Mouse (Mus musculus) midbrain, postnatal 0 days (tissue): Measurements from ENCODE around the gene Rgs12. TPM values are rescaled to one million over a fixed set of nuclear protein-coding genes. Genes with fewer than 3 reads are reported as not detected.

Experiments
- ATAC-seq: fragments of 200-750 bp; cut with Nextera tagmentation; 2 replicates; pipeline ENCODE4 v1.8.0; 2017; ENCODE audit warnings: moderate number of reproducible peaks, mild to moderate bottlenecking, moderate TSS enrichment, moderate library complexity; ENCODE audit not compliant: low FRiP score
- DNase-seq: peaks from one replicate; pipeline ENCODE4 v3.0.0-alpha.2; 2015; ENCODE audit warnings: low spot score
- H3K27ac ChIP-seq: fragments of 300-500 bp; sonication (generic); 2 replicates; pipeline ENCODE4 v1.5.1; 2014; ENCODE audit warnings: low read depth, mild to moderate bottlenecking, low read length, mixed read lengths
- H3K27me3 ChIP-seq: fragments of 300-500 bp; sonication (generic); 2 replicates; pipeline ENCODE4 v1.6.1; 2014; ENCODE audit warnings: low read length, control low read depth, mixed read lengths; ENCODE audit not compliant: insufficient read depth
- H3K36me3 ChIP-seq: fragments of 300-500 bp; sonication (generic); 2 replicates; pipeline ENCODE4 v1.6.1; 2014; ENCODE audit warnings: low read length, control low read depth, mixed read lengths; ENCODE audit not compliant: insufficient read depth
- H3K4me1 ChIP-seq: fragments of 300-500 bp; sonication (generic); 2 replicates; pipeline ENCODE4 v1.6.1; 2014; ENCODE audit warnings: mild to moderate bottlenecking, control low read depth, antibody characterized with exemption, low read length, mixed read lengths; ENCODE audit not compliant: insufficient read depth
- H3K4me2 ChIP-seq: fragments of 300-500 bp; sonication (generic); 2 replicates; pipeline ENCODE4 v1.6.1; 2014; ENCODE audit warnings: low read depth, mild to moderate bottlenecking, low read length, mixed read lengths; ENCODE audit not compliant: poor library complexity, severe bottlenecking
- H3K4me3 ChIP-seq: fragments of 300-500 bp; sonication (generic); 2 replicates; pipeline ENCODE4 v1.5.1; 2014; ENCODE audit warnings: low read depth, mild to moderate bottlenecking, low read length, moderate library complexity
- H3K9ac ChIP-seq: fragments of 300-500 bp; sonication (generic); replicated peaks from 2 replicates; pipeline ENCODE4 v1.6.1; 2014; ENCODE audit warnings: mild to moderate bottlenecking, low read length, moderate library complexity, mixed read lengths; ENCODE audit not compliant: poor library complexity, severe bottlenecking
- H3K9me3 ChIP-seq: fragments of 300-500 bp; sonication (generic); 2 replicates; pipeline ENCODE4 v1.6.1; 2016; ENCODE audit warnings: low read length, control low read depth
- CTCF ChIP-seq: IDR thresholded peaks from 2 replicates; pipeline ENCODE4 v1.5.1; 2016; ENCODE audit warnings: antibody characterized with exemption, mild to moderate bottlenecking
- WGBS: fragments of 180-500 bp; shearing (Covaris S2); extraction: QIAGEN DNeasy Blood & Tissue Kit; methylation state at CpG from one replicate; pipeline ENCODE4 v1.1.7; 2014; 5-methylcytosine and 5-hydroxymethylcytosine counted together
- polyA plus RNA-seq: library from polyadenylated mRNA; unstranded; fragments of >200 nt; fragmentation: Nextera tagmentation; extraction: Ambion mirVana; gene quantifications from 2 replicates; pipeline ENCODE4 v1.2.1, GENCODE M21; 2015
- total RNA-seq: library from RNA; depleted of rRNA; stranded (reverse); fragments of >200 nt; gene quantifications from 2 replicates; pipeline ENCODE4 v1.2.3, GENCODE M21; 2014

The Rgs12 gene
- total and polyA plus RNA-seq, 2 experiments from 2014 or later = 29.9 to 60.8 TPM

DNA sequence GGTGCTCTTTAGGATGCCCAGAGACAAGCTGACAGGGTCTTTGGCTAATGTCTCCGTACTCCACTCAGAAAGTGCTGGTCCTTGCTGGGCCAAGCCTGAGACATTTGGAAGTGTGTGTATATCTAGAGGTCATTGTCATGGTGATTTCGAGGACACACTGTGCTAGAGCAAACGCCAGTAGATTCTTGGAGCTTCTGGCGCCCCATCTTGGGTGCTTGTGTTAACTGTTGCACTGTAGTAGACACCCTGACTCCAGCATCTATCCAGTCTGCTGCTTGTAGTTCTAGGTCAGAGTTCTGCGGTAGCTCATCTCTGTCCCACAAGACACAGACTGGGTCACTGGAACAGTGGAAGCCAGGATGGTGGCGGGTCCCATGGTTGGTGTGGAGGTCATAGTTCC lies 122.6 kb downstream of the Rgs12 start:
- ATAC-seq (no peak), DNase-seq (no peak)
- Histone ChIP-seq H3K9ac (no peak overlapping the region), H3K4me2 (no peak overlapping the region), H3K4me1 (no peaks in the 10 kb centered on the region), H3K4me3 (no peak overlapping the region), H3K27ac (no peak overlapping the region), H3K9me3 (no peaks in the 10 kb centered on the region), H3K36me3 (peaks cover 17% of the 10 kb centered on the region), H3K27me3 (no peaks in the 10 kb centered on the region)
- 89% methylated on average over 6 of the region's 6 CpGs for WGBS
- no peak for TF ChIP-seq CTCF

- no peak for ATAC-seq
- WGBS = 86% methylated on average over 11 of the region's 11 CpGs
- H3K9ac ChIP-seq = no peak overlapping the region
- no peak for TF ChIP-seq CTCF
- H3K4me1 ChIP-seq = no peaks in the 10 kb centered on the region
- H3K9me3 ChIP-seq = no peaks in the 10 kb centered on the region
- no peaks in the 10 kb centered on the region for H3K27me3 ChIP-seq
- no peak overlapping the region for H3K27ac ChIP-seq
- no peak overlapping the region for H3K4me2 ChIP-seq
- peaks cover 20% of the 10 kb centered on the region for H3K36me3 ChIP-seq
- no peak for DNase-seq
- H3K4me3 ChIP-seq = no peak overlapping the region
These were observed 124.0 kb downstream of the Rgs12 start for GRCm38 (mm10) chr5:35073235-35073634.

DNA sequence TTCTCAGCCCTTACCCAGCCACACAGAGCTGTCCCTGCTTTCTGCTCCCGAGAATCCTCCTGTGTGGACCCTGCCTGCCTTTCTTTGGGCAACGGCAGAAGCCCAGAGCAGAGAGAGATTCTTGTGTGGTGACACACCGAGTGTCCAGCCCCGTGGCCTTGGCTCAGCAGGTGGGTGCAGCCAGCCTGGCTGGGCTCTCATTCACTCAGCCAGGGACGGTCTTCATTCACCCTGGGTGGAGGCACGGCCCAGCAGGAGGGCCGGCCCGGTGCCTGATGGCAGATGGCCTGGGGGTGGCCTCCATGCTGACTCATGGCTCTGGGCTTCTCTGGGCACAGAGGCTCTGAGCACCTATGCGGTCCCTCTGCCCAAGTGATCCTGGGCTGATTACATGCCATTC lies 124.7 kb downstream of the Rgs12 start:
- Histone ChIP-seq H3K9me3 (no peaks in the 10 kb centered on the region), H3K9ac (no peak overlapping the region), H3K27ac (no peak overlapping the region), H3K4me3 (no peak overlapping the region), H3K27me3 (no peaks in the 10 kb centered on the region), H3K36me3 (peaks cover 20% of the 10 kb centered on the region), H3K4me2 (no peak overlapping the region), H3K4me1 (no peaks in the 10 kb centered on the region)
- DNase-seq = no peak
- ATAC-seq = no peak
- 68% methylated on average over 9 of the region's 9 CpGs for WGBS
- TF ChIP-seq CTCF = no peak

DNA sequence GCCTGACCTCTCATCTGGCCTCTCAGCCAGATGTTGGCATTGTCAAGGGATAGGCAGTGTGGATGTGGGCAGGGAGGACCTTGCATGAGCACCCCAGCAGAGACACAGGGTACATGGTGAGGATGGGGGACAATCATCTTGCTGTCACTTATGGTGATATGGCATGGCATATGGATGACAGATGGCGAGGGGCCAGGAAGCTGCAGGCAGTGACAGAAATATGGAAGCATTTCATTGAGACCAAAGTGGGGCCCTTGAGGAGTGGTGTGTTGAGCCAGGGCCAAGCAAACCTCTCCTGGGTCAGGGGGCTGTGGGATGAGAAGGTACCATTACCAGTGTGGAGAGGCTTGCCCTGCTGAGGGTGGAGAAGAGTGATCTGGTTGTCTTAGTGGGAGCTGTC lies 127.1 kb downstream of the Rgs12 start:
- WGBS = 92% methylated on average over 1 of the region's 1 CpGs
- ATAC-seq = no peak

GRCm38 (mm10) chr5:35079101-35079500 lies 129.9 kb downstream of the Rgs12 start:
- TF ChIP-seq CTCF = no peak
- Histone ChIP-seq H3K9me3 (no peaks in the 10 kb centered on the region), H3K9ac (no peak overlapping the region), H3K27me3 (no peaks in the 10 kb centered on the region), H3K4me2 (no peak overlapping the region), H3K4me3 (no peak overlapping the region), H3K4me1 (no peaks in the 10 kb centered on the region), H3K27ac (no peak overlapping the region), H3K36me3 (peaks cover 25% of the 10 kb centered on the region)
- WGBS = 32% methylated on average over 18 of the region's 18 CpGs
- DNase-seq = no peak
- no peak for ATAC-seq

More for the DNA sequence above, 127.1 kb downstream of the Rgs12 start:
- Histone ChIP-seq H3K4me1 (no peaks in the 10 kb centered on the region), H3K9ac (no peak overlapping the region), H3K4me3 (no peak overlapping the region), H3K4me2 (no peak overlapping the region), H3K9me3 (no peaks in the 10 kb centered on the region), H3K27ac (no peak overlapping the region), H3K27me3 (no peaks in the 10 kb centered on the region), H3K36me3 (peaks cover 25% of the 10 kb centered on the region)
- DNase-seq = no peak
- no peak for TF ChIP-seq CTCF

- H3K9ac ChIP-seq = no peak overlapping the region
- 64% methylated on average over 3 of the region's 3 CpGs for WGBS
- no peak overlapping the region for H3K4me3 ChIP-seq
- H3K4me2 ChIP-seq = no peak overlapping the region
- TF ChIP-seq CTCF = no peak
- H3K36me3 ChIP-seq = peaks cover 1% of the 10 kb centered on the region; the same call in 1 of the 2 replicates
- H3K9me3 ChIP-seq = no peaks in the 10 kb centered on the region
- no peaks in the 10 kb centered on the region for H3K4me1 ChIP-seq
- ATAC-seq (no peak), DNase-seq (no peak)
- H3K27ac ChIP-seq = no peak overlapping the region
- H3K27me3 ChIP-seq = no peaks in the 10 kb centered on the region
These were observed 135.7 kb downstream of the Rgs12 start for GRCm38 (mm10) chr5:35084913-35085312.
